Mouse (Mus musculus) CH12.LX (cell line): ENCODE data around the gene Fkbp3.

ENCODE experiments used
- CTCF ChIP-seq, 2 experiments: IDR thresholded peaks in 1 of 2; conservative IDR thresholded peaks in 1 of 2; 2 replicates each; pipeline ENCODE4 v1.5.1; 2011 to 2012; ENCODE audit warnings: low read depth in 2 of 2, low read length in 2 of 2, improper control_type of control experiment in 1 of 2, inconsistent platforms in 1 of 2, mild to moderate bottlenecking in 1 of 2, moderate library complexity in 1 of 2
- E2F4 ChIP-seq: IDR thresholded peaks from 2 replicates; pipeline ENCODE4 v1.6.1; 2011; ENCODE audit warnings: low read depth, low read length, improper control_type of control experiment; ENCODE audit not compliant: insufficient replicate concordance
- ELF1 ChIP-seq: IDR thresholded peaks from 2 replicates; pipeline ENCODE4 v1.6.1; 2014; ENCODE audit warnings: low read depth, mild to moderate bottlenecking, inconsistent platforms, low read length, improper control_type of control experiment
- JUND ChIP-seq: conservative IDR thresholded peaks from 2 replicates; pipeline ENCODE4 v1.6.1; 2011; ENCODE audit warnings: low read depth, low read length, improper control_type of control experiment
- POLR2A ChIP-seq: IDR thresholded peaks from 2 replicates; pipeline ENCODE4 v1.6.1; 2011; ENCODE audit warnings: low read depth, mild to moderate bottlenecking, improper control_type of control experiment, low read length
- TBP ChIP-seq: conservative IDR thresholded peaks from 2 replicates; pipeline ENCODE4 v1.6.1; 2011; ENCODE audit warnings: low read depth, low read length, improper control_type of control experiment
- UBTF ChIP-seq: IDR thresholded peaks from 2 replicates; pipeline ENCODE4 v1.6.1; 2012; ENCODE audit warnings: low read depth, mild to moderate bottlenecking, inconsistent platforms, low read length, improper control_type of control experiment, moderate library complexity
- ZC3H11A ChIP-seq: IDR thresholded peaks from 2 replicates; pipeline ENCODE4 v1.6.1; 2012; ENCODE audit warnings: low read depth, mild to moderate bottlenecking, inconsistent platforms, low read length, improper control_type of control experiment

GRCm38 (mm10) chr12:65048799-65049198, 25.0 kb downstream of the Fkbp3 start:
- TF ChIP-seq POLR2A = no peak
- TF ChIP-seq E2F4 = no peak
- no peak for TF ChIP-seq TBP
- no peak for TF ChIP-seq ZC3H11A
- TF ChIP-seq JUND = no peak
- TF ChIP-seq CTCF (conservative IDR thresholded peaks at IDR 0.05 in 1 of 2, IDR thresholded peaks at IDR 0.05 in 1 of 2; ENCODE audit: low read depth in 2 of 2, low read length in 2 of 2) = no peak
- TF ChIP-seq ELF1 = no peak
- TF ChIP-seq UBTF = no peak
